Mouse (Mus musculus): ENCODE data around the gene Fmnl3. TPM values are rescaled to one million over a fixed set of nuclear protein-coding genes. Genes with fewer than 3 reads are reported as not detected.

The Fmnl3 gene
- polyA plus RNA-seq, 1 experiment, result 30.1 TPM

DNA sequence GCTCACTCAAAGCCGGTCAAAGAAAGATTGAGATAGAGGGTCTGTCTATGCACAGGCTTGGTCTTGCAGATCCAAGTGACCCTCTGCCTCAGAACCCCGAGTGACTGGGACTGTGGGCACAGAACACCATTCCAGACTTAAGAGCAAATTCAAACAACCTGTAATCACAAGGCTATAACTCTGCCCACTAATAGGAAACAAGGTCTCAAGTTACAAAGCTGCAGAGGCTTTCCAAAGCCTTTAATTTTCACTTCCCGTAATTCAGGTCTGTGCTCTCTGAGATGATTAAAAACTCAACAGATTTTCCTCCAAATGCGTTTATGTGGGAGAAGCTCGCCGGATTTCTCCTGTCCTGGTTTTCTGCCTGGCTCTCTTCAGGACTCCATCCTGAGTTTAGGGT is 13.8 kb upstream of the Fmnl3 start:
- no peak for DNase-seq (ENCODE audit: low read depth)

DNA sequence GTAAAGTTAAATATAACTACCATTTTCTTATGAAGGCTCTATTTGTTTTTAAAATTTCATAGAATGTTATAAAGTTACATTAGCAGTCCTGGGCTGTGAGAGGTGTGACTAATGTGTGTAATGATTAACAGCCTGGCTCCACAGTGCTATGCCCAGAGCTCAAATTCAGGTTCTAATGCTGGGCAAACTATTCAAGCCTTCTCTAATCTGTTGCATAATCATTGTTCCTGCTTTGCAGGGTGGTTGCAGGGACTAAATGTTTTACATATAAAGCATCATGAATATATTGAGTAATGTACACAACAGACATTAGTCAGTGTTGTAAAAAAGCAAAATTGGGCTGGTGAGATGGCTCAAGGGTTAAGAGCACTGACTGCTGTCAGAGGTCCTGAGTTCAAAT is 12.6 kb upstream of the Fmnl3 start:
- TF ChIP-seq CTCF (IDR thresholded peaks at IDR 0.05; ENCODE audit: borderline replicate concordance, extremely low read depth, insufficient read depth, insufficient read length), result no peak
- TF ChIP-seq POLR2A (IDR thresholded peaks at IDR 0.05; ENCODE audit: borderline replicate concordance, extremely low read depth, insufficient read depth, insufficient read length, poor library complexity, severe bottlenecking), result no peak

More for the DNA sequence above, 13.8 kb upstream of the Fmnl3 start:
- TF ChIP-seq CTCF (IDR thresholded peaks at IDR 0.05; ENCODE audit: borderline replicate concordance, extremely low read depth, insufficient read depth, insufficient read length) (no peak), POLR2A (IDR thresholded peaks at IDR 0.05; ENCODE audit: borderline replicate concordance, extremely low read depth, insufficient read depth, insufficient read length, poor library complexity, severe bottlenecking) (no peak)

DNA sequence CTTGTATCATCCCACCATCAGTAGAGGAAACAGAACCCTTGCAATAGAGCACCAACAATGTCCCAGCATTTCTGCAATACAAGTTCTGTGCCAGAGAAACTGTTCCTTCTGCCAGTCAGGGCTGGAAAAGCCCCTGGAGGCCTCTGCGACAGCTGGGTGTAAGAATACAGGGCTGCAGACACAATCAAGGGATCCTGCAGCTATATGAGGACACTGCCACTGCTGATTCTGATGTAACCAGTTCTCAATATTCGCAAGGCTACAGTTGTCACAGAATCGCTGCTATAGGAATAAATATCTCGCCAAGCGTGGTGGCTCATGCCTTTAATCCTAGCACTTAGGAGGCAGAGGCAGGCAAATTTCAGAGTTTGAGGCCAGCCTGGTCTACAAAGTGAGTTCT is 6.0 kb upstream of the Fmnl3 start:
- TF ChIP-seq POLR2A (IDR thresholded peaks at IDR 0.05; ENCODE audit: borderline replicate concordance, extremely low read depth, insufficient read depth, insufficient read length, poor library complexity, severe bottlenecking) (no peak), CTCF (IDR thresholded peaks at IDR 0.05; ENCODE audit: borderline replicate concordance, extremely low read depth, insufficient read depth, insufficient read length) (no peak)
- no peak for DNase-seq (ENCODE audit: low read depth)

More for the DNA sequence above, 12.6 kb upstream of the Fmnl3 start:
- no peak for DNase-seq (ENCODE audit: low read depth)

DNA sequence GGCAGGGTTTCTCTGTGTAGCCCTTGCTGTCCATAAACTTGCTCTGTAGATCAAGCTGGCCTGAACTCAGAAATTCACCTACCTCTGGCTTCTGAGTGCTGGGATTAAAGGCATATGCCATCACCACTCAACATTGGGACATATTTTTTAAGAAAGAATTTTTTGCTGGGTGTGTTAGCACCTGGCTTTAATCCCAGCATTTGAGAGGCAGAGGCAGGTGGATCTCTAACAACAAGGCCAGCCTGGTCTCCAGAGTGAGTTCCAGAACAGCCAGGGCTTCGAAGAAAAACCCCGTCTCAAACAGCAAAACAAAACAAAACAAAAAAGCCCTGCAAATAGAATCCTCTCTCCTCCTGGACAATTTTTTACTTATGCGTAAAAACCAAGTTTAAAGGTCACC is 5.3 kb upstream of the Fmnl3 start:
- DNase-seq (ENCODE audit: low read depth), result no peak
- no peak for TF ChIP-seq POLR2A (IDR thresholded peaks at IDR 0.05; ENCODE audit: borderline replicate concordance, extremely low read depth, insufficient read depth, insufficient read length, poor library complexity, severe bottlenecking)
- TF ChIP-seq CTCF (IDR thresholded peaks at IDR 0.05; ENCODE audit: borderline replicate concordance, extremely low read depth, insufficient read depth, insufficient read length), result no peak

DNA sequence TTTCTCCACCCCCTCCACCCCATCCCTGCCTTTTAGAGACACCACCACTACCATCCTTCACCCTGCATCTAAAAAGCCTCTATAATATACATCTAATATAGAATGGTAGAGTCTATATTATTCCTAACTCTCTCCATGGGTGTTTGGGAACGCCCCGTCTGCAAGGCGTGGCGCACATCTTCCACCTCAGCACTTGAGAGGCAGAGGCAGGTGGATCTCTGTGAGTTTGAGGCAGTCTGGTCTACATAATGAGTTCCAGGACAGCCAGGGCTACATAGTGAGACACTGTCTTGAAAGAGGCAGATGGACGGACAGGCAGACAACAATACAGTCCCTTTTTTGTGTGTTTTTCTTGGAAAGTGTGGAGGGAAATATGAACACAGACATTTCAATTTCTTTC is 4.8 kb upstream of the Fmnl3 start:
- no peak for TF ChIP-seq CTCF (IDR thresholded peaks at IDR 0.05; ENCODE audit: borderline replicate concordance, extremely low read depth, insufficient read depth, insufficient read length)

DNA sequence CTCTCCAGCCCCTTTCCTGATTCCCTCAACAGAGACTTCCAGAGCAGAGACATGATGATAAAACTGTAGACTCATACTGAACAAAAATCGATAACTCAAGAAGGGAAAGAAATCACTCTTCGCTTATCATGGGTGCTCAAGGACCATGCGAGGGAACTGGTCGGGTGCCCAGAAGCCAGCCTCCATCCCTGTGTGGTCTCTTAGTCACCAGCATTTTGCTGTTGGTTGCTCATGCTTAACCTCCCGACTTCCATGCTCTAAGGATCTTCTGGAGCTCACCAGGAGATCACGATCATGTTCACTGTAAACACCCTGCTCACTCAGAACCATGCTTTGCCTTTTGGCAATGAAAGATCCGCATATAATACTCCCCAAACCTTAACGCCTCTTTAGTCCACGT is 2.5 kb upstream of the Fmnl3 start:
- no peak for DNase-seq (ENCODE audit: low read depth)
- TF ChIP-seq CTCF (IDR thresholded peaks at IDR 0.05; ENCODE audit: borderline replicate concordance, extremely low read depth, insufficient read depth, insufficient read length) (no peak), POLR2A (IDR thresholded peaks at IDR 0.05; ENCODE audit: borderline replicate concordance, extremely low read depth, insufficient read depth, insufficient read length, poor library complexity, severe bottlenecking) (no peak)

More for the DNA sequence above, 4.8 kb upstream of the Fmnl3 start:
- DNase-seq (ENCODE audit: low read depth), result no peak

DNA sequence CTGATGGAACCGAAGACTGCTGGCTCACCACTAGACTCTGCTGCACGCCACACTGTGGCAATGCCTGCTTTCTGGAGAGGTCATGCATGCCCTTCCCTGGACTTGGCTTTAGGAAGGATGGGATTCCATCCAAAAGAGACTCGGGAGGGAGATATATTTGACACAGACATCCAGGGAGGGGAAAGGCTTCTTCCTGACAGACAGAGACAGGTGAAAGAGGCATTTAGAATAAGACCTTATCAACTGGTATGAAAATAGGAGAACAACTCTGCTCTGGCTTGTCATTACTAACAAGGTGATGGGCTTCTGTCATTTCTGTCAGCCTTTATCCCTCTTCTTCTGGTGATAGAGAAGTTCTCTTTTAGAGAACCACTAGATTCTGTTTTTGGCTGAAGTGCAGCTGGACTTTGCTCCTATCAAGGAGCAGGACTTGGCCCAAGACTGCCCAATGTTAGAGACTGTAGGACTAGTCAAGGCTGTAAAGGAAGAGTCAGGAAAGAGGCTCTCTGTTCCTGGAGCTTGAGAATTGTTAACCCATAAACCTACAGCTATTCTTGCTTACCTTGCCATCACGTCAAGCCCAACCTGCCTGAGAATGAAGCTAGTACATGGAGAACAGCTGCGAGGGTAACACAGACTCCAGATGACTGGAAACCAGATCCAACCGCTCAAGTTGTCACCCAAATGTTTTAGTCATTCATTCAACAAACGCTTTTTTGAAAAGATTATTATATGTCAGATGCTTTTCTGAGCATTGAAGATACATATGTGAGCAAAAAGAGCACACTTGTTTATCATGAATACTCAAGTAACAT is 1.5 kb upstream of the Fmnl3 start:
- no peak for DNase-seq (ENCODE audit: low read depth)
- TF ChIP-seq POLR2A (IDR thresholded peaks at IDR 0.05; ENCODE audit: borderline replicate concordance, extremely low read depth, insufficient read depth, insufficient read length, poor library complexity, severe bottlenecking), result no peak
- no peak for TF ChIP-seq CTCF (IDR thresholded peaks at IDR 0.05; ENCODE audit: borderline replicate concordance, extremely low read depth, insufficient read depth, insufficient read length)

DNA sequence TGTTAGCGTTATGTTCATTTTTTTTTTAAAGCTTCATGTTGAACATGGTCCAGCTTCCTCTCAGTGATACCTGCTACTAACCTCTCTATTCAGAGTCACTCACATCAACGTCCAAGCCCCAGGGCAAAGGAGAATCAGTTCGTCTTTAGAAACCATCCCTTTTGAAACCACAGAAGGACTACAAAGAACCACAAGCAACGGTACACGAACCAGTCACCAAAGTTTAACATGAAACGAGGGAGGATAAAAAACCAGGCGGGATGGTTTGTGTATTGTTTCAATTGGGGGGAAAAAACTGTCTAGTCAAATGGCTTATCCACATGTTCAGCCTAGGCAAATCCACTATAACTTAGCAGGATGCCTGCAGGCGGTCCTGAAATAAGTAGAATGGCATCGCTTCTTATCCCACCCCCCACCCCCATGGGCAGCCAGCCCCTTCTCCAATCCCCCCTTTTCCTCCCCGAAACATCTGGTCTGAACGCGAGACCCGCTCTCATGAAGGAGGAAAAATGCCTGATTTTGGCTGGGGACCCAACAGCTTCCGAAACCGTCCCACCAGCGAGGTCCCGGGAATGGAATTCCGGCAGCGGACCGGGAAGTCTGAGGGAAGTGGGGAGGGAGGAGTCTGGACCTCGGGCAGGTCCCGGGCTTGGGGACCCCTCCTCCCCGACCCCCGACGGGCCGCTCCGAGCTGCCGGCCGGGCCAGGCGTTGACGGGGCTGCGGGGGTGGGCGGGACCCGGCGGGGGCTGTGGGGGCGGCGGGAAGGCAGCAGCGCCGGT is 701 bp downstream of the Fmnl3 start:
- no peak for TF ChIP-seq POLR2A (IDR thresholded peaks at IDR 0.05; ENCODE audit: borderline replicate concordance, extremely low read depth, insufficient read depth, insufficient read length, poor library complexity, severe bottlenecking)
- TF ChIP-seq CTCF (IDR thresholded peaks at IDR 0.05; ENCODE audit: borderline replicate concordance, extremely low read depth, insufficient read depth, insufficient read length), result no peak
- peak; percentile 39 for DNase-seq (ENCODE audit: low read depth)

DNA sequence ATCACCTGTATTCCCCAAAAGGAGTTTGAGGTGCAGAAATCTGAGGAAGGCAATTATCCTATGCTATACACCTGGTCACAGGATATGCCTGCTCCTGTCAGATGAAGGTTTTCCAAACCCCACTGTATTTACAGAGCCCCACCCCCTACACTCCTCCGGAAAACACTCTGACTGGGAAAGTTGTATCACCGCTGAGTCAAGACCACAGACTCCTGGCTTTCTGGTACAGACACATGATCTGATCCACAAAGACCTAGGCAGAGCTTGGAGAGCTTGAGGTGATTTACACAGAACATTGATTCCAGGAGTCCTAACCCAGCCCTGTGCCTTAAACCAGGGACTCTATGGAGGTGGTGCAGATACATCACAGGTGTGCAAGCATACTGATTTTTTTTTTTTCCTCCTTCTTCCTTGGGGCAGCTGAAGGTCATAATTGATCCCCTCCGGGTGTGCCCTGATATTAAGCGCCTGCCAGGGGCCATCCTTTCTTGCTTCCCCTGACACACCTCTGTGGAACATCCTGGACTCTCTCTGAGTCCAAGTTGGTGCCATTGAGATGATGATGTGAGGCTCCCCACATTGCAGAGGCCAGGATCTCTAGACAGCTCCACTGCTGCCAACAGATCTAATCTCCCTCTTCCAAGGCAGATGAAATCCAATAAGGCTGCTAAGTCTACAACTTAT is 1.6 kb downstream of the Fmnl3 start:
- no peak for TF ChIP-seq CTCF (IDR thresholded peaks at IDR 0.05; ENCODE audit: borderline replicate concordance, extremely low read depth, insufficient read depth, insufficient read length)
- TF ChIP-seq POLR2A (IDR thresholded peaks at IDR 0.05; ENCODE audit: borderline replicate concordance, extremely low read depth, insufficient read depth, insufficient read length, poor library complexity, severe bottlenecking), result no peak
- no peak for DNase-seq (ENCODE audit: low read depth)

DNA sequence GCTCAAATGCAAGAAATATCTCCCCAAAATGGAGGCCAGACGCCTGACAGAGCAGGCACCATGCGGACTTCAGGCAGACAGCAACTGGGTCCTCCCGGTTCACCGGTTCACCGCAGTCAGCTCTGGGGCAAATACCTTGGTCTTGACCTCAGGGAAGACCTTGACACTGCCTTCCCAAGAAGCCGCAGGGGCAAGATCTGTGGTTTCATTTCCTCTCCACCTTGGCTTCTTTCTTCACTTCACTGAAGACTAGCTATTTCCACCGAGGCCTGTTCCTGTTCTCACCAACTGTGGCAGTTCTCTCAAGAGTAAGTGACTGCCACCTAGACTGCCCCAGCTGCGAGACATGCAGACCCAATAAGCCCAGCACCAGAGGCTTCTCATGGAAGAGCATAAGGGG is 5.4 kb downstream of the Fmnl3 start:
- no peak for DNase-seq (ENCODE audit: low read depth)
- TF ChIP-seq POLR2A (IDR thresholded peaks at IDR 0.05; ENCODE audit: borderline replicate concordance, extremely low read depth, insufficient read depth, insufficient read length, poor library complexity, severe bottlenecking), result no peak

DNA sequence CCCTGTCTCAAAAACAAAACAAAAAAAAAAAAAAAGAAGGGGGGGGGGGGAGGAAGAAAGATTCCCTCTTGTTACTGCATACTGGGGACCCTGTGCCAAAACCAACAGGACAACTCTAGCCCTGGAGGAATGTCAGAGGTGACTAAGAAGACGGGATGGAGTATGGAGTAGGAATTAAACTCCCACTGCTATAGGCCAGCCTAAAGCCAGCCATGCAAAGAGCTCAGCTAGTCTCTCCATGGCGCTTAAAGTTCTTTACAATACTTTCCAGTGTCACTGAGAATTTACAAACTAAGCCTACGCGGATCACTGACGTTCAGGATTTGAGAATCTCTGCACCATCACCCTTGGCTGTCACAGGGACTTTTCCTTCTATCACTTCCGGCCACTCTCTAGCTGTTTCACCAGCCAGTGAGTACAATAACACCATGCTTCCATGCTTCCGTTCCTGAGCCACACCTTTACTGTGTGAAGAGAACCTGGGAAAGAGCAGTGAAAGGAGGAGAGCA is 6.2 kb downstream of the Fmnl3 start:
- no peak for TF ChIP-seq POLR2A (IDR thresholded peaks at IDR 0.05; ENCODE audit: borderline replicate concordance, extremely low read depth, insufficient read depth, insufficient read length, poor library complexity, severe bottlenecking)
- TF ChIP-seq CTCF (IDR thresholded peaks at IDR 0.05; ENCODE audit: borderline replicate concordance, extremely low read depth, insufficient read depth, insufficient read length), result no peak
- DNase-seq (ENCODE audit: low read depth), result no peak
